Mouse (Mus musculus): ENCODE data around the gene Iqsec1. TPM values are rescaled to one million over a fixed set of nuclear protein-coding genes. Genes with fewer than 3 reads are reported as not detected.
A peak's percentile ranks its signal among the peaks of the same experiment; 100 is the strongest.
"Not testable (repeated sequence)": the region's sequence is repeated elsewhere in the genome, so short reads cannot be mapped to it uniquely, and the experiment has no call there.

The Iqsec1 gene
- total RNA-seq, 2 experiments from 2014 or later, result 14.2 to 54.3 TPM

GRCm38 (mm10) chr6:90695754-90696153 is 292.7 kb downstream of the Iqsec1 start:
- ATAC-seq (replicated peaks; ENCODE audit: poor library complexity, severe bottlenecking), result no peak

DNA sequence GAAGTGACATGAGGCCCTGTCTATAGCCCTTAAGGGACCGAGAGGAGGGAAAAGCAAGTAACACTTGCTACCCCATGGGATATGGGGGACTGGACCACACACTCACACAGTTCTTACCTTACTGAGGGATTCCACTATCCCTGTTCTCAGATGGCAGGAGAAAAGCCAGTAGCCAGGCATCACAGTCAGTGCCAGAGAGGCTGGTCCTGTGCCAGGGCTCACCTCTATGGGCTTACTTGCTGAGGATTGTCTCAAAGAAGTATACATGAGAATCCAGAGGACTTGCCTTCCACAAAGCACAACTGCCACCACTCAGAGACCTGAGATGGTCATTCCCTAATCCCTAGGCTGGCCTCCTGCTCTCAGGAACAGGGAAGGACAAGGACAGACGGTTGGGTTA is 296.1 kb downstream of the Iqsec1 start:
- ATAC-seq (replicated peaks; ENCODE audit: poor library complexity, severe bottlenecking), result no peak

DNA sequence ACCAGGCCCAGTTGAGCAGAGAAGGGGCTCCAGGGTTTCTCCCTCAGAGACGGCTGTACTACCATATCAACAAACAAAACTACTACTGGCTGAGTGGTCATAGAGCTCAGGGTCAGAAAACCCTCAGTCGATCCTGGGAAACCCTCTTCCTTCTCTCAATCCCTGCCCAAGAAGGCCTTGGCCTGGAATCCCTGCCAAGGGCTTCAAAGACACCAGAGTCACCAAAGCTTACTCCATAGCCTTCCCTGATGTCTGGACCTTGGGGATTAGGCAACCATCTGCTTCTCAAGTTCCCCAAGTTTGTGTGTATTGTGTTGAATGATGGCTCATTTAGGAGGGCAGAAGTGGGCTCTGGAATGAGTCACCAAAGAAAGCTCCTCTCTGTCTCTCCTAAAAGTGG is 296.6 kb downstream of the Iqsec1 start:
- ATAC-seq (replicated peaks; ENCODE audit: poor library complexity, severe bottlenecking), result no peak

DNA sequence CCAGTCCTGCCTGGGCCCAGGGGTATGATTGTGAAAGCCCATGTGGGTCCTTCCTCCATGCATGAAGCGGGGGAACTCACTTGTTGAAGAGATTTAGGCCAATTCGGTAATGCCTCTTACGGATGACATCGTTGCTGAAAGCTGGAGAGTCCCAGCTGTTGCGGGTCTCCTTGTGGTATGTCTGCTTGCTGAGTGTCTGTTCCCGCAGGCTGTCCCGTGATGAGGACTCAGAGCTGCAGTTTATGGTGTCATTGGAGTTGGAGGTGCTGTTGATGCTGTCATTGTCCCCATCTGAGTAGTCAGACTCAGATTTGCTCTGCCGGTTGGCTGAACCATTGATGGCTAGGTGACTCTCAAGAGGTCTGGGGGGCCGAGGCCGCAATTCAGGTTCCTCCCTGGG is 299.0 kb downstream of the Iqsec1 start:
- no peak for ATAC-seq (replicated peaks; ENCODE audit: poor library complexity, severe bottlenecking)

DNA sequence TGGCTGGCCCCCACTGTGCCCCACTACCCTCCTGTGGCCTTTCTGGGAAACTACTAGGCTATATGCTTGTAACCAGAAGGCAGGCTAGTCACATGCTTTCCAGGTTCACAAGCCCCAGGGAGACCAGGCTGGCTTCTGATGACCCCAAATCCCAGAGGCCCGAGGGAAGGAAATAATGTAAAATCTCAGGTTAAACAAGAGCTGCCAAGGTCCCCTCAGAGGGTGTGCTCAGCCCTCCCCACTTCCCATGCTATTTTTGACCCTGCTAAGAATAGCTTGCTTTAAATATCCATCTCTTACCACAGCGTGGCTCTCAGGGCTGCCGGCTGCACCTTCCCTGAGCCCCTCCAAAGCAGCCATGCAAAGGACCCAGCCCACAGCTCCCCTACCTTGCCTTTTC is 299.7 kb downstream of the Iqsec1 start:
- ATAC-seq (replicated peaks; ENCODE audit: poor library complexity, severe bottlenecking), result no peak

- ATAC-seq (replicated peaks; ENCODE audit: poor library complexity, severe bottlenecking), result peak; percentile 53
These were observed 300.5 kb downstream of the Iqsec1 start for GRCm38 (mm10) chr6:90688003-90688402.

DNA sequence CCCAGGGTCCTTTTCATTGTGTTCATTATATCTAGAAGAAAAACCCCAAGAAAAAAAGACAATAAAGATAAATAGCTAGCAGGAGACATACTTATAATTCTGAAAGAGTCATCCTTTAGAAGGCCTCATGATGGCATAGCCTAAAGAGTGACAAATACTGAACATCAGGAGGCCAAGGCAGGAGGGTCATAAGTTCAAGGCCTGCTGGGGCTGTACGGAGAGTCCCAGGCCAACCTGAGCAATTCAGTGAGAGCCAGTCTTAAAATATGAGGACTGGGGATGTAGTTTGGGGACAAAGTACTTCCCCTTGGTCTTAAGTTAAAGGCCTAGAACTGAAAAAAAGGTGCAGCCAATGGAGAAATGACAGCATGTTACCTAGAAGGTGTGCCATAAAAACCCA is 301.7 kb downstream of the Iqsec1 start:
- no peak for ATAC-seq (replicated peaks; ENCODE audit: poor library complexity, severe bottlenecking)

DNA sequence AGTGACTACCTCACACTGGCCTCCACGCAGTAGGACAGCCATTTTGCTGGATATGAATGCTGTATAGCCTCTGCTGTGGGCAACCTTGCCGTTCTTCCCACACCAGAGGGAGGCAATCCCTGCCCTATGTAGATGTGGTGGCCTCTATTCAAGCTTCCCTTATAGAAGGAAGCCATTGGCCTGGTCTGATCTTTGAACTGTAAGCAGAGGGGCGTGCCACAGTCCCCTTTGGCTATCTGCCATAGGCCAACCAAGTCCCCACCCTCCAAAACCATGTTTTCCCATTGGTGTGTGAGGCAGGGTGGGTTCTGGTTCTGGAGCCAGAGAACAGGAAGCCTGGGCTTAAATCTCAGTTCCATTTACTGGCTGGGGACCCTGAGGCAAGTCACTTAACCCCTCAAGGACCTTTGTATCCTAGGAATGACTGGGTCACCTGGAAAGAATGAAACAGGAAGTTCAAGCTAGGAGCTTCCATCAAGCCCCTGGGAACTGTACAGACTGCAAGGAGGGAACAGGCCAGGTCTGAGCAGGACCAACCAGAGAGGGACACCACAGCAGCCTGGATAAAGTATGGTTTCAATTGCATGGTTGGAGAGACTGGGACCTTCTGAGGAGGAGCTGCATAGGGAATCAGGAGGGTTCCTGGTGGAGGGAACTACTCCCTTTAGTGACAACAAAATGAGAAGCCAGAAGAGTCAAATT is 304.5 kb downstream of the Iqsec1 start:
- ATAC-seq (replicated peaks; ENCODE audit: poor library complexity, severe bottlenecking), result no peak

- no peak for ATAC-seq (replicated peaks; ENCODE audit: poor library complexity, severe bottlenecking)
These were observed 308.1 kb downstream of the Iqsec1 start for GRCm38 (mm10) chr6:90680401-90680800.

- ATAC-seq (replicated peaks; ENCODE audit: poor library complexity, severe bottlenecking), result no peak
These were observed 309.7 kb downstream of the Iqsec1 start for GRCm38 (mm10) chr6:90678759-90679158.

GRCm38 (mm10) chr6:90668693-90669092 is 319.8 kb downstream of the Iqsec1 start:
- ATAC-seq (replicated peaks; ENCODE audit: poor library complexity, severe bottlenecking), result no peak

GRCm38 (mm10) chr6:90663736-90664135 is 324.7 kb downstream of the Iqsec1 start:
- no peak for ATAC-seq (replicated peaks; ENCODE audit: poor library complexity, severe bottlenecking)

DNA sequence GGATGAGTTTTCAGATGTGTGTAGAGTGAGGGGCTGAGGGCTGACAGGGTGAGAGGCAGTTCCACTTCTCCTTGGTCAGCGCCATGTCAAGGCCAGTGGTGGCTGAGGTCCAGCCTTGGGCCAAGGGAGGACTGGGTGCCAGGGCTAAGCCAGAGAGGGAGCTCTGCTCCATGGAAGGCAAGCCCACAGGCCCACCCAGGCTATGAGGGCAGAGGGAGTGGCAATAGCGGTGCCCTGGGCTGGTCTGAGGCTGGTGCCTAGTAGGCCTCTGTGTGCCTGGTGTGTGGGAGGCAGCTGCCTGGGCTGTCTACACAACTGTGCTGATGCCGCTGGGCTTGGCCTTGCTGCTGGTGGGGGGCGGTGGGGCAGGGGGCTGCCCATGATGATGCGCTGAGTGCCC is 326.3 kb downstream of the Iqsec1 start:
- no peak for ATAC-seq (replicated peaks; ENCODE audit: poor library complexity, severe bottlenecking)

GRCm38 (mm10) chr6:90661029-90661399 is 327.5 kb downstream of the Iqsec1 start:
- ATAC-seq (replicated peaks; ENCODE audit: poor library complexity, severe bottlenecking), result 0 out of 2 replicates have a peak, but pooled peaks have one; percentile 12

DNA sequence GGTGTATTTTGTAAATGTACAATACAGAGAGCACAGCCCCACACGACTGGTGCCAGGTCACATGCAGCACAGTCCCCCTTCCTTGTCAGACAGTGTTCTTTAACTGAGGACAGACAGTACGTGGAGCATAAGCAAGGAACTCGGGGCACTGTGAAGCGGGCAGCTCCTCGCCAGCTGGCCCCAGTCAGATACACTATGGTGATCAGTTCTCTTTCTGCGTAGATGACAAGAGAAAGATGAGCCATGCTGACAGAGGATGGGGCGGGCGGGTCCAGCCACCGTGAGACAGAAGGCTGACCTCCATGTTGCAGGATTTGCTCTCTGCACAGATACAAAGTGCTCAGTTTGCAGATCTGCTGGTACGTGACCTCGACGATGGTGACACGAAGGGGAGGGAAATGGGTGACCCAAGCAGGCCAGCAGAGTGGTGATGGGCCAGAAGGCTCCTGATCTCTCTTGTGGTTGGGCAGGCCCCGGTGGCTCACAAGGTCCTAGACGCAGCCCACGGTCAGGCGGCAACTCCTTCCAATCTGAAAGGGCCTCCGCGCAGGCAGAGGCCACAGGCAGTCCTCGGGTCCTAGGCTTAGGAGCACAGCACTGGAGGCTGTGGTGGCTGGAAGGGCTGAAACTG is 328.0 kb downstream of the Iqsec1 start:
- ATAC-seq (replicated peaks; ENCODE audit: poor library complexity, severe bottlenecking), result no peak

- no peak for ATAC-seq (replicated peaks; ENCODE audit: poor library complexity, severe bottlenecking)
These were observed 328.6 kb downstream of the Iqsec1 start for GRCm38 (mm10) chr6:90659913-90660312.

- ATAC-seq (replicated peaks; ENCODE audit: poor library complexity, severe bottlenecking), result not testable (repeated sequence)
These were observed 332.1 kb downstream of the Iqsec1 start for GRCm38 (mm10) chr6:90656344-90656850.

- peak; percentile 72 for ATAC-seq (replicated peaks; ENCODE audit: poor library complexity, severe bottlenecking)
These were observed 334.7 kb downstream of the Iqsec1 start for GRCm38 (mm10) chr6:90653736-90654135.

- ATAC-seq (replicated peaks; ENCODE audit: poor library complexity, severe bottlenecking), result no peak
These were observed 337.9 kb downstream of the Iqsec1 start for GRCm38 (mm10) chr6:90650634-90651033.

GRCm38 (mm10) chr6:90649279-90649678 is 339.2 kb downstream of the Iqsec1 start:
- ATAC-seq (replicated peaks; ENCODE audit: poor library complexity, severe bottlenecking), result no peak

GRCm38 (mm10) chr6:90648391-90648790 is 340.1 kb downstream of the Iqsec1 start:
- no peak for ATAC-seq (replicated peaks; ENCODE audit: poor library complexity, severe bottlenecking)

DNA sequence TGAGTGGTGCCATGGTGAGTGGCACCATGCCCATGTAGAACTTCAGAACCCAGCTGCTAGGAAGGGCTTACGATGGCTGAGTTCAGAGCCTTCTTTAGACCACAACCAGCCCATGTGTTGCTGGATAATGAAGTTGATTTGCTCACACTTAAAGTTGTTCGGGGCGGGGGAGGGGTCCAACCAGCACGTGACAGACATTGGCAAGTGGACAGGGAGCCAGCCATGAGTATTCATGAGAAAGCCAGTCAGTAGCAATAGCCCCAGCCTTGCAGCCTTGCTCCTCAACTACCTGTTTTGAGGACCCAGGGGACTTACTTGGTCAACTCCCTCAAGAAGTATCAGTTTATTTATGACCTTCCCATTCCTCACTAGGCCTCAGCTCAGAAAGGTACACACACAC is 343.5 kb downstream of the Iqsec1 start:
- no peak for ATAC-seq (replicated peaks; ENCODE audit: poor library complexity, severe bottlenecking)
